Mouse (Mus musculus): ENCODE data around the gene Ring1. TPM values are rescaled to one million over a fixed set of nuclear protein-coding genes. Genes with fewer than 3 reads are reported as not detected.
"Not testable (repeated sequence)": the region's sequence is repeated elsewhere in the genome, so short reads cannot be mapped to it uniquely, and the experiment has no call there.

The Ring1 gene
- polyA plus RNA-seq, 1 experiment from 2014 or later: 12.4 TPM

DNA sequence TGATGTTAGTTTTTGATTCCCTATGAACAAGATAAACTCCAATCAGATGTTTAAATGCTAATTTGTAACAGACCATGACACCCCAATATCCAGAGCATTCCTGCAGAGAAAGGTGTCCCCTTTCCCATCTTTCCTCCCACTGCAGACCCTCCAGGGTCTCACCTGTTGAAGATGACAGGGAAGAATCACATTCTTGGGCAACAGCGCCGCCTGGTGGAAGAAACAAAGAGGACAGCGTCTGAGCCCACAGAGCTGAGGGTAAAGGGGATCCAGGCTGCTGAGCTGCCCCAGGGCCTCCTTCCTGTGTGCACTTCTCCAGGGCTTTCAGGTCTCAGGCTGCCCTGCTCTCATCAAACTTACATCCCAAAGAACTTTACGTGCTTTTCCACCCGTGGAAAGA is 21.1 kb downstream of the Ring1 start:
- ATAC-seq: no peak
- H3K36me3 ChIP-seq (ENCODE audit: poor library complexity, severe bottlenecking): no peaks in the 10 kb centered on the region
- no peaks in the 10 kb centered on the region for H3K9me3 ChIP-seq (replicated peaks)
- no peak overlapping the region for H3K4me2 ChIP-seq
- peaks cover 11% of the 10 kb centered on the region for H3K4me1 ChIP-seq
- peaks cover 39% of the 10 kb centered on the region for H3K27me3 ChIP-seq
- WGBS: 5% methylated on average over 5 of the region's 5 CpGs
- H3K9ac ChIP-seq: no peak overlapping the region
- H3K27ac ChIP-seq: no peak overlapping the region
- no peak overlapping the region for H3K4me3 ChIP-seq

DNA sequence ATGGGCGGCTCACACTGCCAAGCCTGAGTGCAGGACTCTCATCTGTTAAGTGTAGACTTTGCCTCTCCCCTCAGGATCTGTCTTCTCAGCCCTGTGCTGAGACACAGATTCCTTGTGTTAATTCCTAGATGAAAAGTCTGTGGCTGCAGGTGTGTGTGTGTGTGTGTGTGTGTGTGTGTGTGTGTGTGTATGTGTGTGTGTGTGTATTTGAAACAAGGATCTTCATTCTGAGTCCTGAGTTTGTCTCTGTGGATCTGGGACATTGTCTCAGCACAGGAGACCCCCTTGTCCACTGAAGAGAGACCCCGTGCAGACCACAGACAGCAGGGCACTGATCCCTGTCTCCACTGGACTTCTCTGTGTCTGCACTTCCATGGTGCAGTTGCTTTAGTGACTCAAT is 23.7 kb downstream of the Ring1 start:
- not testable (repeated sequence) for H3K36me3 ChIP-seq (ENCODE audit: poor library complexity, severe bottlenecking); H3K4me3 ChIP-seq; H3K9ac ChIP-seq; H3K27ac ChIP-seq; H3K9me3 ChIP-seq (replicated peaks); ATAC-seq; H3K4me2 ChIP-seq
- H3K4me1 ChIP-seq: peaks cover 11% of the 10 kb centered on the region
- H3K27me3 ChIP-seq: peaks cover 39% of the 10 kb centered on the region
- 49% methylated on average over 2 of the region's 2 CpGs for WGBS

DNA sequence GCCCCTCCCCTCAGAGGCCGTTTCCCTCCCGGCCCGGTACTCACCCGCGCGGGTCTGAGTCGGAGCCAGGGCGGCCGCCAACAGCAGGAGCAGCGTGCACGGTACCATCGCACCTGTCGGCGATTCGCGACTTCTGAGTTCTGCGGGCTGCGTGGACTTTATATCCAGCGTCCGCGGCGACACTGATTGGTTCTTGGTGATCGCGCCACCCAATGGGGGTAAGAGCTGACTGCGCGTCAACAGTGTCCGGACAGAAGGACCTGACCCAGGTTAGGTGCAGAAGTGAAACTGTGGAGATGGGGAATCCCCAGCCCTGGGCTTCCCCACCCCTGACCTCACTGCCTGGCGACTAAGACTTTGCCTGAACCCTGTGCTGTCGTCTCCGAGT is 24.3 kb downstream of the Ring1 start, which contains the start of gene H2-K1:
H2-K1 (minus strand) TSS at position 198 of the 388 bp plus-strand sequence.
- Histone ChIP-seq H3K36me3 (ENCODE audit: poor library complexity, severe bottlenecking) (no peaks in the 10 kb centered on the region), H3K4me1 (peaks cover 11% of the 10 kb centered on the region)
- under 1% methylated on average over 29 of the region's 30 CpGs for WGBS

DNA sequence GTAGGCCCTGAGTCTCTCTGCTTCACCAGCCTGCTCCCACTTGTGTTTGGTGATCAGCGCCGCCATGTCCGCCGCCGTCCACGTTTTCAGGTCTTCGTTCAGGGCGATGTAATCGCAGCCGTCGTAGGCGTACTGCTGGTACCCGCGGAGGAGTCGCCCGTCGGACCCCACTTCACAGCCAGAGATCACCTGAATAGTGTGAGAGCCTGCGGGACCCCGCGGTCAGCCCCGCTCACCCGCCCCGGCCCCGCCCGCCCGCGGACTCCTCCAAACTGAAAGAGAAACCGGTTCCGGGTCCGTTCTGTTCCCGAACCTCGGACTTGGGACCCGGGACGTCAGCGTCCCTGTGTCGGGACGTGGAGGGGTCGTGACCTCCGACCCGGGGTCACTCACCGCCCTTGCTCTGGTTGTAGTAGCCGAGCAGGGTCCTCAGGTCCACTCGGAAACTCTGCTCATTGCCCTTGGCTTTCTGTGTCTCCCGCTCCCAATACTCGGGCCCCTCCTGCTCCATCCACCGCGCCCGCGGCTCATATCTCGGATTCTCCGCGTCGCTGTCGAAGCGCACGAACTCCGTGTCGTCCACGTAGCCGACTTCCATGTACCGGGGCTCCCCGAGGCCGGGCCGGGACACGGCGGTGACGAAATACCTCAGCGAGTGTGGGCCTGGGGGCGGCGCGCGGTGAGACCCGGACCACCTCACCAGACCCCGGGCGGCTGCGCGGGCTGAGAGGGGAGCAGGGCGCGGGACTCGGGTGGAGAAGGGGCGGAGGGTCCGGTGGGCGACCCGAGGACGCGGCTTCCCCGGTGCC is 24.9 kb downstream of the Ring1 start:
- peak overlapping the region; percentile 53 for H3K4me3 ChIP-seq
- H3K27ac ChIP-seq: no peak overlapping the region
- peak; percentile 16; the same call in 1 of the 2 replicates for ATAC-seq
- peak overlapping the region; percentile 67 for H3K9ac ChIP-seq
- H3K4me2 ChIP-seq: peak overlapping the region; percentile 96
- 2% methylated on average over 87 of the region's 87 CpGs for WGBS
- no peaks in the 10 kb centered on the region for H3K9me3 ChIP-seq (replicated peaks)
- H3K27me3 ChIP-seq: peaks cover 39% of the 10 kb centered on the region
- H3K4me1 ChIP-seq: peaks cover 11% of the 10 kb centered on the region
- H3K36me3 ChIP-seq (ENCODE audit: poor library complexity, severe bottlenecking): no peaks in the 10 kb centered on the region

More for the DNA sequence above, 24.3 kb downstream of the Ring1 start, which contains the start of gene H2-K1:
- Histone ChIP-seq H3K4me3 (peak within 1 kb of the TSS; percentile 53), H3K9ac (peak within 1 kb of the TSS; percentile 67), H3K27me3 (peaks cover 39% of the 10 kb centered on the region), H3K9me3 (replicated peaks) (no peaks in the 10 kb centered on the region), H3K4me2 (peak within 1 kb of the TSS; percentile 96), H3K27ac (no peak within 1 kb of the TSS)
- peak; percentile 43; the same call in 1 of the 2 replicates for ATAC-seq

DNA sequence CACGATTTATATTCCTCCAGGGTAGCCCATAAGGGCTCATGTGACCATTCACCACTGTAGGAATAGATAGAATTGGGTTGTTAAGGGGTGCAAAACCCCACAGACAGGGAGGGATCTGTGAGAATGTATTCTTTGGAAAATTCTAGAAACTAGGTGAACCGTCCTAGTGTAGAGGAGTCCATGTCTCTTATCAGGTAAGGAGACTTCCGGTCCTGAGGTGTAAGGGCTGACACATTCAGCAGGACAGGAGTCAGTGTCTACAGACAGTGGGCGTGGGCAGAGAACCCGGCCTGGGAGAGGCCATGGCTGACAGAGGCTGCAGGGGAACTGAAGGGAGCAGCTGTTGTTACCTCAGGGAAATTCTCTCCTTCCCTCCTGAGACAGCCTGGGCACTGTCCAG is 25.8 kb downstream of the Ring1 start:
- H3K9ac ChIP-seq; H3K4me2 ChIP-seq; H3K36me3 ChIP-seq (ENCODE audit: poor library complexity, severe bottlenecking); H3K4me3 ChIP-seq; H3K27ac ChIP-seq; H3K9me3 ChIP-seq (replicated peaks); ATAC-seq: not testable (repeated sequence)
- WGBS: 66% methylated on average over 5 of the region's 5 CpGs
- Histone ChIP-seq H3K27me3 (peaks cover 39% of the 10 kb centered on the region), H3K4me1 (peaks cover 11% of the 10 kb centered on the region)

DNA sequence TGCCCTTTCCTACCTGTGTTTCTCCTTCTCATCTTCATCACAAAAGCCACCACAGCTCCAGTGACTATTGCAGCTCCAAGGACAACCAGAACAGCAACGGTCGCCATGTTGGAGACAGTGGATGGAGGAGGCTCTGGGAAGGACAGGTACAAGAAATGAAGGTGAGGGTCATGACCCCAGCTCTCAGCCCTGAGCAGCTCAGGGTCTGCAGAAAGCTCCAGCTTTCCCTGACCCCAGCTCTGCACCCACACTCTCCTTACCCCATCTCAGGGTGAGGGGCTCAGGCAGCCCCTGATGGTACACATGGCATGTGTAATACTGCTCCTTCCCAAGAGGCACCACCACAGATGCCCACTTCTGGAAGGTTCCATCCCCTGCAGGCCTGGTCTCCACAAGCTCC is 27.5 kb downstream of the Ring1 start:
- H3K27ac ChIP-seq; H3K4me3 ChIP-seq; H3K36me3 ChIP-seq (ENCODE audit: poor library complexity, severe bottlenecking); H3K4me2 ChIP-seq; H3K9me3 ChIP-seq (replicated peaks); H3K9ac ChIP-seq; ATAC-seq: not testable (repeated sequence)
- H3K4me1 ChIP-seq: peaks cover 11% of the 10 kb centered on the region
- 96% methylated on average over 2 of the region's 2 CpGs for WGBS
- H3K27me3 ChIP-seq: peaks cover 35% of the 10 kb centered on the region

DNA sequence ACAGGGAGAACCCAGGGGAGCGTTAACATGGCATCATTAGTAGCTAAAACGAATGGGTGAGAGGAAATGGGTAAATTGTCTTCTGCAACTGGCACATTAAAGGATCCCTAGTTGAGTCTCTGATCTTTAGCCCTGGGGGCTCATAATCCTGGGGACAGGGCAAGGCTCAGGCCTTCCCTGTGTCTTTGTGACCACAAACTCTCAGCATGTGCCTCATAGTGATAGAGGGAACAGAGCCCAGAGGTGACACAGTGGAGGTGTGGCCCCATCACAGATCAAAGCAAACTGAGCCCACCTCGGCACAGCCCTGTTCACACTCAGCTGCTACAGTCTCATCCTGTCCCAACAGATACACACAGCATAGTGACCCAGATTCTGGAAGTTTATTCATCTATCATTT is 28.8 kb downstream of the Ring1 start:
- ATAC-seq: no peak
- H3K4me1 ChIP-seq: peaks cover 11% of the 10 kb centered on the region
- peaks cover 21% of the 10 kb centered on the region for H3K27me3 ChIP-seq
- no peak overlapping the region for H3K4me3 ChIP-seq
- H3K4me2 ChIP-seq: no peak overlapping the region
- H3K9ac ChIP-seq: no peak overlapping the region
- no peaks in the 10 kb centered on the region for H3K36me3 ChIP-seq (ENCODE audit: poor library complexity, severe bottlenecking)
- no peaks in the 10 kb centered on the region for H3K9me3 ChIP-seq (replicated peaks)
- 78% methylated on average over 3 of the region's 3 CpGs for WGBS
- H3K27ac ChIP-seq: no peak overlapping the region

DNA sequence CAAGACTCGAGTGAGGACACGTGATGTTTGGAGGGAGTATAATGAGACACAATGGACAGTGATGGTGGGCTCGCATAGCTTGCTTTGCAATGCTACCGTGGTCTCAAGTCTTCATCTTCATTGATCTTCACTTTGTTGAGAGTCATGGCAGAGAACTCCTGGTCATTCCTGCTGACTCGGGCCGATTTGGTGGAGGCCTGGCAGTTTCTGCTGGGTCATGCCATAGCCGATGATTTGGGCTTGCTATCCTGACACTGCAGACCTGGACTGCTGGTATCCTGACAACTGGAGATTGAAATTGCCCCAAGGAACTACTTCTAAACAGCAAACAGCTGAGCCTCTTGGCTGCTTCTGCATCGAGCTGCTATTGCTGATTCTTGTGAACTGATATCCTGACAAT is 29.5 kb downstream of the Ring1 start:
- peaks cover 14% of the 10 kb centered on the region for H3K27me3 ChIP-seq
- no peaks in the 10 kb centered on the region for H3K36me3 ChIP-seq (ENCODE audit: poor library complexity, severe bottlenecking)
- WGBS: 89% methylated on average over 8 of the region's 8 CpGs
- H3K9me3 ChIP-seq (replicated peaks): no peaks in the 10 kb centered on the region
- H3K4me3 ChIP-seq: no peak overlapping the region
- ATAC-seq: no peak
- peaks cover 6% of the 10 kb centered on the region for H3K4me1 ChIP-seq
- H3K9ac ChIP-seq: no peak overlapping the region
- H3K4me2 ChIP-seq: no peak overlapping the region
- H3K27ac ChIP-seq: no peak overlapping the region

DNA sequence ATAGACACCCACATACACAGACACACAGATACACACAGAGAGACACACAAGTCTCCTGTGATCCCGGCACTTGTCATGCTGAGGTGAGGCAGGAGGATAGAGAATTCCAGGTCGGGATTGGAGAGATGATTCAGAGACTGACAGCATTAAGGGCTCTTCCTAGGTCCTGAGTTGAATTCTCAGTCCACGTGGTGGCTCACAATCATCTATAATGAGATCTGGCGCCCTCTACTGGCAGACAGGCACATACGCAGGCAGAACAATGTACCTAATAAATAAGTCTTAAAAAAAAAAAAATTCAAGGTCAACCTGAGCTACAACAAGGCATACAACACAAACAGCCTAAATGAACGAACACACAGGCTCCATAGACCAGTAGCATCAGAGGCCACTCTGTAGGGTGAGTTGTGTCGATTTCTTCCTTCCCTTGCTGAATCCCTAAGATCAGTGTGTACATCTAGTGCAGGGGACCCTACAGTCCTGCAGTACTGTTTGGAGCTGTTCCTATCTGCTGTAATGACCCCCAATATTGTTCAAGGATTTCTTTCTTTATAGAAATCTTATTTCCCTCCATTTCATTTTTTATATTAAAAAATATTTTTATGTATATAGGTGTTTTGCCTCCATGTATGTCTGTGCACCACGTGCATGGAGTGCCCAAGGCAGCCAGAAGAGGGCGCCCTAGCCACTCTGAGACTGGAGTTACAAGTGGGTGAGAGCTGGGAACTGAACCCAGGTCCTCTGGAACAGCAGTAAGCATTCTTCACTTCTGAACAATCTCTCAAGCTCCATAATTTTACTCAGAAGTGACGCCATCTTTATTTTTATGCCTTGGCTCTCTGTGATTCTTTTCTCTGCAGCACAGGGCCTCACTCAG is 32.5 kb downstream of the Ring1 start:
- H3K4me1 ChIP-seq: no peaks in the 10 kb centered on the region
- H3K27me3 ChIP-seq: no peaks in the 10 kb centered on the region
- ATAC-seq: 0 out of 2 replicates have a peak, but pooled peaks have one; percentile 41
- no peak overlapping the region for H3K4me2 ChIP-seq
- no peak overlapping the region for H3K27ac ChIP-seq
- no peaks in the 10 kb centered on the region for H3K9me3 ChIP-seq (replicated peaks)
- no peak overlapping the region for H3K4me3 ChIP-seq
- WGBS: 31% methylated on average over 10 of the region's 10 CpGs
- H3K36me3 ChIP-seq (ENCODE audit: poor library complexity, severe bottlenecking): no peaks in the 10 kb centered on the region
- H3K9ac ChIP-seq: no peak overlapping the region

DNA sequence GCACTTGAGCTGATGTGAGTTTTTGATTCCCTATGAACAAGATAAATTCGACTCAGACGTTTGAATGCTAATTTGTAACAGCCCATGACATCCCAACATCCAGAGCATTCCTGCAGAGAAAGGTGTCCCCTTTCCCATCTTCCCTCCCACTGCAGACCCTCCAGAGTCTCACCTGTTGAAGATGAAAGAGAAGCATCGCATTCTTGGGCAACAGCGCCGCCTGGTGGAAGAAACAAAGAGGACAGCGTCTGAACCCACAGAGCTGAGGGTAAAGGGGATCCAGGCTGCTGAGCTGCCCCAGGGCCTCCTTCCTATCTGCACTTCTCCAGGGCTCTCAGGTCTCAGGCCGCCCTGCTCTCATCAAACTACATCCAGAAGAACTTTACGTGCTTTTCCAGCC is 42.3 kb downstream of the Ring1 start:
- H3K27me3 ChIP-seq: peaks cover 37% of the 10 kb centered on the region
- not testable (repeated sequence) for ATAC-seq; H3K9me3 ChIP-seq (replicated peaks); H3K36me3 ChIP-seq (ENCODE audit: poor library complexity, severe bottlenecking)
- H3K9ac ChIP-seq: 0 out of 2 replicates have a peak overlapping the region, but pooled peaks have one; percentile 75
- peak overlapping the region; percentile 65 for H3K4me2 ChIP-seq
- peak overlapping the region; percentile 94; the same call in 1 of the 2 replicates for H3K27ac ChIP-seq
- peak overlapping the region; percentile 55 for H3K4me3 ChIP-seq
- WGBS: 7% methylated on average over 8 of the region's 8 CpGs
- peaks cover 24% of the 10 kb centered on the region for H3K4me1 ChIP-seq

DNA sequence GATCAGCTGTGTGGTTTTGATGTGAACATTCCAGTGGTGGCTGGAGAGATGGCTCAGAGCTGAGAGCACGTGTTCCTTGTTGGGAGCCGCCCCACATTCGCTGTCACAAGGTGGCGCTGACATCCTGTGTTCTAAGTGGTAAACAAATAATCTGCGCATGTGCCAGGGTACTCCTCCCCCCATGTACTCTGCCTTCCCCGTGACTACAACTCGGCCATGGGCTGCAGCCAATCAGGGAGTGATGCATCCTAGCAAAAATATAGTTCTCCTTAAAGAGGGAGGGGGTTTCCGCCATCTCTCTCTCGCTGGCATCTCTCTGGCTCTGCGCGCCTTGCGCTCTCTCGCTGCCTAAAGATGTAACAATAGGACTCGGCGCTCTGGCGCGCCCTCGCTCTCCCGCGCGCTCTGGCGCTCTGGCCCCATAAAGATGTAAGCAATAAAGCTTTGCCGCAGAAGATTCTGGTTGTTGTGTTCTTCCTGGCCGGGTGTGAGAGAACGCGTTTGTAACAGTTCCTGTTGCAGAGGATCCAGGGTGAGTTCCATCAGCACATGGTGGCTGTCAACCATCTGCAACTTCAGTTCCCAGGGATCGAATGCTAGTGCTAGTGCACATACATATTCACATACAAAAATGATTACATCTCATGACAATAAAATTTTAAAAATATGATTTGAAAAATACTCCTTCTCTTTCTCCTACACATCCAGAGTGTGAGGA is 43.1 kb downstream of the Ring1 start:
- Histone ChIP-seq H3K4me2 (peak overlapping the region; percentile 65), H3K4me3 (peak overlapping the region; percentile 55), H3K4me1 (peaks cover 24% of the 10 kb centered on the region), H3K9ac (peak overlapping the region; percentile 75), H3K27me3 (peaks cover 45% of the 10 kb centered on the region), H3K27ac (peak overlapping the region; percentile 94)
- peak; percentile 96 for ATAC-seq
- H3K9me3 ChIP-seq (replicated peaks); H3K36me3 ChIP-seq (ENCODE audit: poor library complexity, severe bottlenecking): not testable (repeated sequence)
- WGBS: under 1% methylated on average over 27 of the region's 27 CpGs
